10 mouse cellular contexts compared by ENCODE assay signal in genomic region chr3:89835362-89835761, GRCm38 (mm10). TPM values are rescaled to one million over a fixed set of nuclear protein-coding genes. Genes with fewer than 3 reads are reported as not detected.
DNase-seq lines count a peak whose midpoint lies in the region; ATAC-seq lines count a peak whose summit lies in the region.
"Had no signal": no experiment of that assay in that cellular context is flagged by ENCODE, and none has a peak within 500 bp of the region (broad histone marks: within the 10 kb centered on the region; RNA-seq: fewer than 3 reads in every experiment).

No protein-coding gene starts in this region.

- peak; percentile 41 to 63 for DNase-seq in kidney, postnatal 4 days
- DNase-seq in lung, postnatal 36 days: peak; percentile 77
- no peak for DNase-seq in frontal cortex, postnatal 36 days (ENCODE audit: low spot score in 2 of 2)
- no peak for DNase-seq in retina, postnatal 1 day
- DNase-seq: cerebellum, adult 2 months; right cerebral cortex, postnatal 25 days had no signal

- no peak overlapping the region for H3K9ac ChIP-seq in heart, embryonic 15.5 days
- H3K9ac ChIP-seq: forebrain, embryonic 15.5 days had no signal

- H3K4me3 ChIP-seq in brown adipose tissue, adult 24 weeks (ENCODE audit: insufficient read depth, low read depth, low read length): no peak overlapping the region
- no peak overlapping the region for H3K4me3 ChIP-seq in heart, embryonic 15.5 days
- H3K4me3 ChIP-seq: forebrain, embryonic 15.5 days had no signal

- WGBS in heart, embryonic 15.5 days: 29% methylated on average over 8 of the region's 8 CpGs

- peak overlapping the region; percentile 58 for H3K27ac ChIP-seq in brown adipose tissue, adult 24 weeks (replicated peaks; ENCODE audit: low read depth, low read length)
- H3K27ac ChIP-seq in heart, embryonic 15.5 days: peak overlapping the region; percentile 48
- H3K27ac ChIP-seq: forebrain, embryonic 15.5 days had no signal

- H3K4me2 ChIP-seq in heart, embryonic 15.5 days: no peak overlapping the region
- H3K4me2 ChIP-seq: forebrain, embryonic 15.5 days had no signal

- H3K4me1 ChIP-seq in brown adipose tissue, adult 24 weeks (ENCODE audit: control insufficient read depth, insufficient read depth, insufficient read length, low read length): peaks cover 3% of the 10 kb centered on the region; the same call in 1 of the 2 replicates
- peaks cover 15% of the 10 kb centered on the region for H3K4me1 ChIP-seq in heart, embryonic 15.5 days (replicated peaks)

- H3K36me3 ChIP-seq in heart, embryonic 15.5 days: no peaks in the 10 kb centered on the region
- H3K36me3 ChIP-seq: forebrain, embryonic 15.5 days had no signal

- no peaks in the 10 kb centered on the region for H3K9me3 ChIP-seq in heart, embryonic 15.5 days (replicated peaks)
- H3K9me3 ChIP-seq: forebrain, embryonic 15.5 days had no signal

- peaks cover 47% of the 10 kb centered on the region for H3K27me3 ChIP-seq in heart, embryonic 15.5 days

- peak; percentile 77 for ATAC-seq in heart, embryonic 15.5 days (replicated peaks; ENCODE audit: insufficient number of reproducible peaks, insufficient read depth, low FRiP score, low read depth)
- no peak for ATAC-seq in megakaryocyte progenitor cell, adult 5-6 weeks (replicated peaks; ENCODE audit: poor library complexity)
- ATAC-seq: forebrain, embryonic 15.5 days had no signal

RNA-seq across cellular contexts. Expression of gene She, which starts 4.2 kb away (rescaled TPM):
- 2.4 and 4.0 TPM in 2 replicates for polyA plus RNA-seq in brown adipose tissue, adult 24 weeks (2012; ENCODE audit: insufficient read depth, insufficient read length, missing spikeins)
- polyA plus RNA-seq in heart, embryonic 15.5 days (2015; fragmentation: Nextera tagmentation; extraction: Ambion mirVana): 6.0 and 6.4 TPM in 2 replicates
- total RNA-seq in megakaryocyte progenitor cell, adult 5-6 weeks (2015): 0.12 TPM in 1 of 2 replicates, not detected in the other
- total RNA-seq in megakaryocyte progenitor cell, adult 5-6 weeks (2017): not detected in 2 replicates

Comparison
In these comparisons a context has a peak if more than half of its experiments do, and no peak if none do; other contexts are left out.
1. DNase-seq: peak in kidney, postnatal 4 days (2 of 2) and lung, postnatal 36 days (single experiment); none in frontal cortex, postnatal 36 days (0 of 2) and retina, postnatal 1 day (single experiment).